Mouse (Mus musculus) kidney, adult 2 months (tissue): ENCODE results near the gene Samd8.

Source experiments
- CTCF ChIP-seq: fragments of 200-500 bp; conservative IDR thresholded peaks from 2 replicates; pipeline ENCODE4 v1.5.1; 2011; ENCODE audit warnings: low read depth, mild to moderate bottlenecking, control low read depth, low read length, moderate library complexity, mixed read lengths; ENCODE audit not compliant: insufficient read depth, insufficient read length
- POLR2A ChIP-seq: fragments of 200-500 bp; IDR thresholded peaks from one replicate; pipeline ENCODE4 v1.6.1; 2011; ENCODE audit warnings: low read depth, low read length, control low read depth

DNA sequence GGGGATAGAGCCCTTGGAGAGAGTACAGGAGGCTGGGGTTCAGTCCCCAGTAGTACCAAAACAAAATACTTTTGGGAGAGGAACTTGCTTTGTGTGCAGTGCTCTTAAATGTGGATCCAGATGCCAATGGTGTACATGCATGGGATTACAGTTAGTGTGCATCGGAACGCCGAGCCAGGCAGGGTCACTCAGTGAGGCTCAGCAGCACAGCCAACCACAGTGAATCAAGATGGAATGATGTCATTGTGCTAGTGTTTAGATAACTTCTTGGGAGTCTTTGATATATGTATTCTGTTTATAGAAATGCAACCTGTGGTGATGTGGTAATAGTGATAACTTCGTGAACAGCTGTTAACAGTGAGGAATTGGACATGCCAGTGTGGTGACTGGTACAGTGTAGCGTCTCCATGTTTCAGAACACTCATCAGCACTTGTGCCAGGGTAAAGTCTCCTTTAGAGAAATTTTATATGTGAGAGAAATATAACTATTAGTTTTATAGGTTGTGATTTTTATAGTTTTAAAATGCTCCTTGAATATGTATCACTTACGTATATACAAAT is 16.1 kb downstream of the Samd8 start:
- TF ChIP-seq CTCF (no peak), POLR2A (no peak)
